Mouse (Mus musculus) thymus, adult 2 months (tissue): ENCODE results near the gene Acrbp.

Experiments
- CTCF ChIP-seq: fragments of 200-500 bp; IDR thresholded peaks from 2 replicates; pipeline ENCODE4 v1.5.1; 2012; ENCODE audit warnings: mild to moderate bottlenecking, control low read depth, low read length, moderate library complexity, borderline replicate concordance; ENCODE audit not compliant: control insufficient read depth, poor library complexity, insufficient read depth; ENCODE audit errors: extremely low read depth
- POLR2A ChIP-seq: fragments of 200-500 bp; IDR thresholded peaks from 2 replicates; pipeline ENCODE4 v1.6.1; 2012; ENCODE audit warnings: mild to moderate bottlenecking, low read length, control low read depth, moderate library complexity; ENCODE audit not compliant: control insufficient read depth, poor library complexity, insufficient read depth; ENCODE audit errors: extremely low read depth

- TF ChIP-seq POLR2A (no peak), CTCF (no peak)
Observed at GRCm38 (mm10) chr6:125096279-125096596, 46.7 kb downstream of the Acrbp start.
